Mouse (Mus musculus) small intestine, adult 2 months (tissue): Measurements from ENCODE around the gene Zdhhc24. TPM values are rescaled to one million over a fixed set of nuclear protein-coding genes. Genes with fewer than 3 reads are reported as not detected.

ENCODE experiments used
- H3K27ac ChIP-seq: fragments of 200-500 bp; 2 replicates; pipeline ENCODE4 v1.5.1; 2012; ENCODE audit warnings: low read depth, low read length, control low read depth, inconsistent platforms; ENCODE audit not compliant: insufficient read depth
- H3K27me3 ChIP-seq: fragments of 200-500 bp; 2 replicates; pipeline ENCODE4 v1.6.1; 2012; ENCODE audit warnings: mild to moderate bottlenecking, moderate library complexity, low read length, inconsistent platforms; ENCODE audit not compliant: control insufficient read depth, insufficient read depth
- H3K36me3 ChIP-seq: fragments of 200-500 bp; 2 replicates; pipeline ENCODE4 v1.6.1; 2012; ENCODE audit warnings: mild to moderate bottlenecking, low read length, control low read depth, inconsistent platforms; ENCODE audit not compliant: control insufficient read depth, insufficient read depth
- H3K4me1 ChIP-seq: fragments of 200-500 bp; 2 replicates; pipeline ENCODE4 v1.6.1; 2012; ENCODE audit warnings: low read length, inconsistent platforms, mixed read lengths; ENCODE audit not compliant: control insufficient read depth, insufficient read depth, insufficient read length
- H3K4me3 ChIP-seq: fragments of 200-500 bp; 2 replicates; pipeline ENCODE4 v1.5.1; 2012; ENCODE audit warnings: low read depth, mild to moderate bottlenecking, control low read depth, inconsistent platforms, low read length, moderate library complexity
- CTCF ChIP-seq: fragments of 200-500 bp; IDR thresholded peaks from 2 replicates; pipeline ENCODE4 v1.5.1; 2012; ENCODE audit warnings: low read depth, mild to moderate bottlenecking, control low read depth, inconsistent platforms, low read length, moderate library complexity, mixed read lengths; ENCODE audit not compliant: insufficient replicate concordance, insufficient read length; ENCODE audit errors: extremely low read depth
- POLR2A ChIP-seq: fragments of 200-500 bp; IDR thresholded peaks from 2 replicates; pipeline ENCODE4 v1.6.1; 2012; ENCODE audit warnings: low read depth, mild to moderate bottlenecking, control low read depth, inconsistent platforms, low read length, moderate library complexity
- WGBS: fragments of 180-500 bp; shearing (Covaris S2); methylation state at CpG from one replicate; pipeline ENCODE4 v1.1.7; 2018; 5-methylcytosine and 5-hydroxymethylcytosine counted together
- polyA plus RNA-seq: library from polyadenylated mRNA; depleted of rRNA; stranded (reverse); fragments of >200 nt; gene quantifications from 2 replicates; pipeline ENCODE4 v1.2.3, GENCODE M21; 2012

The Zdhhc24 gene
- polyA plus RNA-seq, 1 experiment = 22.3 TPM

GRCm38 (mm10) chr19:4877785-4878184, 683 bp upstream of the Zdhhc24 start, which contains the start of gene Actn3:
TSS of gene Actn3 (minus strand) at chr19:4877909.
- Histone ChIP-seq H3K36me3 (no peaks in the 10 kb centered on the region), H3K27ac (no peak within 1 kb of the TSS), H3K4me1 (peaks cover 6% of the 10 kb centered on the region), H3K4me3 (peak within 1 kb of the TSS; percentile 92), H3K27me3 (0 out of 2 replicates have a peak, but pooled peaks cover 2% of the 10 kb centered on the region)
- WGBS = 5% methylated on average over 17 of the region's 17 CpGs
- TF ChIP-seq CTCF (no peak), POLR2A (no peak)

- 34% methylated on average over 10 of the region's 10 CpGs for WGBS
- Histone ChIP-seq H3K27me3 (0 out of 2 replicates have a peak, but pooled peaks cover 2% of the 10 kb centered on the region), H3K4me3 (peak overlapping the region; percentile 27; the same call in 1 of the 2 replicates), H3K4me1 (peaks cover 6% of the 10 kb centered on the region), H3K36me3 (no peaks in the 10 kb centered on the region), H3K27ac (no peak overlapping the region)
- TF ChIP-seq CTCF (no peak), POLR2A (no peak)
These were observed 846 bp downstream of the Zdhhc24 start for GRCm38 (mm10) chr19:4879324-4879703.

GRCm38 (mm10) chr19:4883961-4884360, 5.5 kb downstream of the Zdhhc24 start:
- Histone ChIP-seq H3K4me1 (no peaks in the 10 kb centered on the region), H3K27me3 (no peaks in the 10 kb centered on the region), H3K36me3 (no peaks in the 10 kb centered on the region), H3K4me3 (no peak overlapping the region), H3K27ac (no peak overlapping the region)
- WGBS = 84% methylated on average over 4 of the region's 4 CpGs
- TF ChIP-seq CTCF (no peak), POLR2A (no peak)

- no peak for TF ChIP-seq CTCF
- no peak for TF ChIP-seq POLR2A
- H3K4me1 ChIP-seq = no peaks in the 10 kb centered on the region
- no peak overlapping the region for H3K4me3 ChIP-seq
- H3K36me3 ChIP-seq = no peaks in the 10 kb centered on the region
- no peak overlapping the region for H3K27ac ChIP-seq
- 70% methylated on average over 10 of the region's 10 CpGs for WGBS
- no peaks in the 10 kb centered on the region for H3K27me3 ChIP-seq
These were observed 11.3 kb downstream of the Zdhhc24 start for GRCm38 (mm10) chr19:4889791-4890190.

- TF ChIP-seq CTCF = no peak
- no peaks in the 10 kb centered on the region for H3K36me3 ChIP-seq
- H3K27me3 ChIP-seq = no peaks in the 10 kb centered on the region
- 62% methylated on average over 3 of the region's 3 CpGs for WGBS
- H3K4me1 ChIP-seq = no peaks in the 10 kb centered on the region
- no peak overlapping the region for H3K4me3 ChIP-seq
- H3K27ac ChIP-seq = no peak overlapping the region
These were observed 13.3 kb downstream of the Zdhhc24 start for GRCm38 (mm10) chr19:4891798-4892197.

GRCm38 (mm10) chr19:4896780-4897520, 18.5 kb downstream of the Zdhhc24 start:
- WGBS = 71% methylated on average over 21 of the region's 21 CpGs
- Histone ChIP-seq H3K4me3 (no peak overlapping the region), H3K36me3 (no peaks in the 10 kb centered on the region)

GRCm38 (mm10) chr19:4898972-4899371, 20.5 kb downstream of the Zdhhc24 start:
- TF ChIP-seq POLR2A (no peak), CTCF (no peak)
- Histone ChIP-seq H3K4me3 (no peak overlapping the region), H3K36me3 (no peaks in the 10 kb centered on the region), H3K27ac (no peak overlapping the region), H3K27me3 (no peaks in the 10 kb centered on the region), H3K4me1 (no peaks in the 10 kb centered on the region)
- 75% methylated on average over 9 of the region's 9 CpGs for WGBS

More at GRCm38 (mm10) chr19:4896780-4897520, 18.5 kb downstream of the Zdhhc24 start:
- no peaks in the 10 kb centered on the region for H3K4me1 ChIP-seq
- TF ChIP-seq CTCF = no peak
- no peak for TF ChIP-seq POLR2A
- H3K27me3 ChIP-seq = no peaks in the 10 kb centered on the region
- H3K27ac ChIP-seq = no peak overlapping the region

- Histone ChIP-seq H3K27ac (no peak overlapping the region), H3K27me3 (no peaks in the 10 kb centered on the region), H3K36me3 (no peaks in the 10 kb centered on the region), H3K4me3 (no peak overlapping the region), H3K4me1 (no peaks in the 10 kb centered on the region)
- TF ChIP-seq CTCF = no peak
- no peak for TF ChIP-seq POLR2A
- 70% methylated on average over 3 of the region's 3 CpGs for WGBS
These were observed 21.4 kb downstream of the Zdhhc24 start for GRCm38 (mm10) chr19:4899888-4900287.
